Mouse (Mus musculus): ENCODE results near the gene Olfr853. TPM values are rescaled to one million over a fixed set of nuclear protein-coding genes. Genes with fewer than 3 reads are reported as not detected.

Olfr853 gene
- total RNA-seq (2021) = not detected in 2 replicates
- long read RNA-seq = 0 reads

DNA sequence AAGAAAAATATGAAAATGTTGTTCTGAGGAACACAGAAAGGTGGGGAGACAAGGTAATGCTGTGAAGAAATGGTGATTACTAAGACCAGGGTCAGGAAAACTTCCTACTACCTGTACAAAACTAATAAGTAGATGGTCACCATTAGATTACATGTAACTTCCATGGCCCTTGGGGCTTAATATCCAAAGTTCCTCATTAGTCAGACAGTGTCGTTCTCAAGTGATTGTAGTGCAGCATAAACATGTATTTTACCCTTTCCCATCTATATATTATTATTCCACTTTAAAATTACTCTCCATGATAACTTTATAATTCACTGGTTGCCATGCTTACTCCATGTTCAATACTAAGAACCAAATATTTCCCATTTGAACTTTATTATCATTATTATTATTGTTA is at the start of gene Olfr853:
Gene Olfr853 (minus strand): TSS at position 101 of the 400 bp plus-strand sequence.
- no peak for DNase-seq

DNA sequence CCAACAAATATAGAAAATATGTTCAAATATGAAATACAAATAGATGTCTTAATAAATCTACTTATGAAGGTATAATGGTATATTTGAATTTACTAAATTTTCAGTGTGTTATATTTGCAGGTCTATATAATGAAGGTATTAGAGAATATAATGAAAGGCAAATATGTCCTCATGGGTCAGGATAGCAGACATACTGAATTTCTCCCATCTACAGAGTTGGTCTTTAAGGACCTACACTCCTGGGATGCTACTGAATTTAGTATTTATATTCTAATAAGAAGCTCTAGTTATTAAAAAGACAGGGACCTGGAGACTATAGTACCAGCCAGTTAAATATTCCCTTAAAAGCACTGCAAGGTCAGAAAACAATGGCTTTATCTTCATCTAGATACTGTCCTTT is 41.4 kb upstream of the Olfr853 start, which contains the start of gene Olfr855:
Gene Olfr855 (plus strand): TSS at position 301 of the 400 bp plus-strand sequence.
- DNase-seq = no peak

DNA sequence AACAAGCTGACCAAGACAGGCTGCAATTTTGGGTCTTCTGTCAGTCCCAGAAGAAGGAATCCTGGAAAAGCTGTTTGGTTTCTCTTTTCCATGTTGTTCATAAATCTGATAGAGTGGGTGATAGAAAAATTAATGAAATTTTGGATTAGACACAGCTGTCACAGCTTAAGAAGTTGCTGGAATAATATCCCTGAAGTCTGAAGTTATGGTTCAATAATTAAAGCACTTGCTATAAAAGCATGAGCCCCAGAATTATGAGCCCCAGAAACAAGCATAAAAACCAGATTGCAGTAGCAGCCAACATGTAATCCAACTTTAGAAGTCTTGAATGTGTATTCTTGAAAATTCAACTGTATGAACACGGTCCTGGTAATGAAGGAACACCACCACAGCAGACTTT is 26.4 kb upstream of the Olfr853 start, which contains the start of gene Olfr854:
Gene Olfr854 (minus strand): TSS at position 101 of the 400 bp plus-strand sequence.
- DNase-seq = no peak

DNA sequence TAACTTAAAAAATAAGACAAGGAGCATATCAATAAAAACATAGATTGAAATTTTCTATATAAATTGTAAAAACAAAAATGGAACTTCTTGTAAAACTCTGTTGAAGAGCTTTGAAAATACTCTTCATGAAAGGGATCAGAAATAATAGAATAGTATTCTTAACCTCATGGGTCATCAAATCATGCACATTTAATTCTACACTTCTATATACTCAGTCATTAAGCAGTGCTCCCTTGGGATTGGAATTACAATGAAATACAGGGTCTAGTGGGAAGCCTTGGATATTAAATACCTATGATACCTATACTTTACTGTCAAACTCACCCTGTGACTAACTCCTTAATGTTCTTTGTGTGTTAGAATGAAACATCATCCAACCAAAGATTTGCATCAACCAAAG is 47.9 kb downstream of the Olfr853 start, which contains the start of gene Olfr851:
Gene Olfr851 (plus strand): TSS at position 301 of the 400 bp plus-strand sequence.
- no peak for DNase-seq

Other genes starting within 250 kb of the Olfr853 start
- gene Olfr844, start 224.7 kb downstream of the Olfr853 start, total RNA-seq (2021) = not detected in 2 replicates
- gene Olfr845, start 204.6 kb downstream of the Olfr853 start, total RNA-seq (2021) = not detected in 2 replicates
- not detected in 2 replicates for gene Olfr846, start 177.1 kb downstream of the Olfr853 start, total RNA-seq (2021)
- not detected in 2 replicates for gene Olfr847, start 162.4 kb downstream of the Olfr853 start, total RNA-seq (2021)
- not detected in 2 replicates for gene Olfr849, start 100.8 kb downstream of the Olfr853 start, total RNA-seq (2021)
- gene Olfr850, start 62.8 kb downstream of the Olfr853 start, total RNA-seq (2021) = not detected in 2 replicates
- not detected in 2 replicates for gene Olfr851, start 47.8 kb downstream of the Olfr853 start, total RNA-seq (2021)
- not detected in 2 replicates for gene Olfr854, start 26.3 kb upstream of the Olfr853 start, total RNA-seq (2021)
- not detected in 2 replicates for gene Olfr855, start 41.5 kb upstream of the Olfr853 start, total RNA-seq (2021)
- gene Zfp317, start 81.0 kb upstream of the Olfr853 start, total RNA-seq (2021) = 24.7 and 30.1 TPM in 2 replicates
- gene Olfr857, start 168.4 kb upstream of the Olfr853 start, total RNA-seq (2021) = not detected in 2 replicates
- not detected in 2 replicates for gene Olfr58, start 239.2 kb upstream of the Olfr853 start, total RNA-seq (2021)

All from adrenal gland, postnatal 25 days (tissue).